Comparison of ENCODE assay signal across 39 mouse cellular contexts in the genomic region with DNA sequence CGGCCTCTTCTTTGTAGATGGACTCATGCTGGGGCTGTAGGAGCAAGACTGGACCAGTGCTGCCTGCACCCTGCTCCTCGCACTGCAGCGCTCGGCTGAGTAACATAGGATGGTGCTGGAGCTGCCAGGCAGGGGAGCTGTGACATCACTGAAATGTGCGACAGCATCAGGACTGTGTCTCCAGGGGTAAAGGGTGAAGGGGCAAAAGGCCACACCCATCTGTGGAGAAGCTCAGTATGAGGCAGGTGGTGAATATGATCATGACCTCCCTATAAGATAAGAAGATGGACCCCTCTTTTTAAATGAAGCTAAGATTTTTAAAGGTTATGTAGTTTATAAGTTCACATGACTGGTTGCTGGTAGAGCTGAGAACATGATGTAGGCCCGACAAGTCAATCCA. TPM values are rescaled to one million over a fixed set of nuclear protein-coding genes. Genes with fewer than 3 reads are reported as not detected.
"Had no signal": no experiment of that assay in that cellular context is flagged by ENCODE, and none has a peak within 500 bp of the region (broad histone marks: within the 10 kb centered on the region; RNA-seq: fewer than 3 reads in every experiment).

Gene Trp53tg5 (minus strand): TSS at position 101 of the 400 bp plus-strand sequence.

- H3K4me2 ChIP-seq: embryonic facial prominence, embryonic 13.5 days; embryonic facial prominence, embryonic 15.5 days; forebrain, embryonic 12.5 days; forebrain, embryonic 13.5 days; forebrain, embryonic 15.5 days had no signal

- H3K27ac ChIP-seq: embryonic facial prominence, embryonic 13.5 days; embryonic facial prominence, embryonic 15.5 days; forebrain, embryonic 10.5 days; forebrain, embryonic 12.5 days; forebrain, embryonic 13.5 days; forebrain, embryonic 15.5 days; gastrocnemius, adult 2 months; heart, adult 2 months had no signal

- H3K4me1 ChIP-seq: embryonic facial prominence, embryonic 13.5 days; embryonic facial prominence, embryonic 15.5 days; forebrain, embryonic 10.5 days; forebrain, embryonic 12.5 days; forebrain, embryonic 13.5 days; forebrain, embryonic 15.5 days had no signal

- ATAC-seq: forebrain, embryonic 13.5 days; forebrain, embryonic 14.5 days; forebrain, embryonic 15.5 days; forebrain, embryonic 16.5 days; forebrain, postnatal 0 days had no signal

- H3K27me3 ChIP-seq: embryonic facial prominence, embryonic 13.5 days; embryonic facial prominence, embryonic 15.5 days; forebrain, embryonic 12.5 days; forebrain, embryonic 13.5 days; forebrain, embryonic 15.5 days had no signal

- H3K4me3 ChIP-seq: embryonic facial prominence, embryonic 13.5 days; embryonic facial prominence, embryonic 15.5 days; erythroblast, embryonic 14.5 days; forebrain, embryonic 10.5 days; forebrain, embryonic 12.5 days; forebrain, embryonic 13.5 days; forebrain, embryonic 15.5 days; gastrocnemius, adult 2 months; heart, adult 2 months had no signal

- H3K9me3 ChIP-seq: embryonic facial prominence, embryonic 13.5 days; embryonic facial prominence, embryonic 15.5 days; forebrain, embryonic 10.5 days; forebrain, embryonic 12.5 days; forebrain, embryonic 13.5 days; forebrain, embryonic 15.5 days had no signal

- H3K9ac ChIP-seq: embryonic facial prominence, embryonic 13.5 days; embryonic facial prominence, embryonic 15.5 days; forebrain, embryonic 12.5 days; forebrain, embryonic 13.5 days; forebrain, embryonic 15.5 days; forebrain, postnatal 0 days had no signal

- DNase-seq: cerebellum, adult 2 months; cerebellum, adult 8-10 months; cerebellum, adult 9-10 months; cerebellum, adult 9-11 months; cerebellum, postnatal 10 days; cerebellum, postnatal 14 days; cerebellum, postnatal 25 days; cerebellum, postnatal 36 days; embryo, embryonic 11 days; forebrain, postnatal 0 days; gastrocnemius, adult 2 months; gastrocnemius, postnatal 10 days; gastrocnemius, postnatal 14 days; gastrocnemius, postnatal 25 days; gastrocnemius, postnatal 36 days; heart, adult 11 months; heart, adult 18-20 months; heart, adult 2 months had no signal

RNA-seq across cellular contexts. Expression of gene Trp53tg5, which starts in this region (rescaled TPM):
- total RNA-seq: common myeloid progenitor, adult 5-6 weeks; forebrain, postnatal 0 days; gastrocnemius, adult 18-20 months; gastrocnemius, adult 2 months; gastrocnemius, adult 8-10 months; gastrocnemius, postnatal 10 days; gastrocnemius, postnatal 14 days; gastrocnemius, postnatal 25 days; gastrocnemius, postnatal 36 days; gastrocnemius, postnatal 4 days; granulocyte monocyte progenitor cell, adult 5-6 weeks; heart, adult 18-20 months; heart, adult 2 months; heart, adult 8-10 months had no signal
- polyA plus RNA-seq: cerebellum, adult 2 months; cortical plate, adult 2 months; embryonic facial prominence, embryonic 11.5 days; embryonic facial prominence, embryonic 13.5 days; embryonic facial prominence, embryonic 14.5 days; embryonic facial prominence, embryonic 15.5 days; erythroblast, embryonic 14.5 days; forebrain, embryonic 10.5 days; forebrain, embryonic 11.5 days; forebrain, embryonic 12.5 days; forebrain, embryonic 13.5 days; forebrain, embryonic 14.5 days; forebrain, embryonic 15.5 days; forebrain, embryonic 16.5 days; forebrain, postnatal 0 days; frontal cortex, adult 2 months; gonadal fat pad, adult 2 months; heart, adult 2 months had no signal
